Mouse (Mus musculus) ES-Bruce4 (cell line): ENCODE measurements around the gene Gm9508. TPM values are rescaled to one million over a fixed set of nuclear protein-coding genes. Genes with fewer than 3 reads are reported as not detected.
"Not testable (repeated sequence)": the region's sequence is repeated elsewhere in the genome, so short reads cannot be mapped to it uniquely, and the experiment has no call there.

Experiments
- H3K27ac ChIP-seq: 2 replicates; pipeline ENCODE4 v1.5.1; 2012; ENCODE audit warnings: low read length, inconsistent platforms; ENCODE audit not compliant: insufficient read depth
- H3K27me3 ChIP-seq: 2 replicates; pipeline ENCODE4 v1.6.1; 2012; ENCODE audit warnings: mild to moderate bottlenecking, low read length, inconsistent platforms; ENCODE audit not compliant: control insufficient read depth, poor library complexity, insufficient read depth, severe bottlenecking
- H3K36me3 ChIP-seq: 2 replicates; pipeline ENCODE4 v1.6.1; 2012; ENCODE audit warnings: inconsistent platforms, mild to moderate bottlenecking, low read length, moderate library complexity; ENCODE audit not compliant: control insufficient read depth, poor library complexity, insufficient read depth, severe bottlenecking
- H3K4me1 ChIP-seq: one replicate; pipeline ENCODE4 v1.8.1; 2011; ENCODE audit warnings: low read length; ENCODE audit not compliant: control insufficient read depth, insufficient read depth
- H3K4me3 ChIP-seq: 2 replicates; pipeline ENCODE4 v1.5.1; 2011; ENCODE audit warnings: low read depth, mild to moderate bottlenecking, low read length
- H3K9ac ChIP-seq: 2 replicates; pipeline ENCODE4 v1.6.1; 2012; ENCODE audit warnings: low read depth, mild to moderate bottlenecking, inconsistent platforms; ENCODE audit not compliant: poor library complexity, severe bottlenecking
- H3K9me3 ChIP-seq: replicated peaks from 2 replicates; pipeline ENCODE4 v1.6.1; 2012; ENCODE audit warnings: mild to moderate bottlenecking, low read length, inconsistent platforms; ENCODE audit not compliant: control insufficient read depth, poor library complexity, insufficient read depth, severe bottlenecking
- CTCF ChIP-seq: IDR thresholded peaks from one replicate; pipeline ENCODE4 v1.8.1; 2011; ENCODE audit warnings: low read depth, low read length
- EP300 ChIP-seq: IDR thresholded peaks from 2 replicates; pipeline ENCODE4 v1.6.1; 2011; ENCODE audit warnings: low read depth, low read length; ENCODE audit not compliant: insufficient read depth
- POLR2A ChIP-seq: IDR thresholded peaks from one replicate; pipeline ENCODE4 v1.8.1; 2011; ENCODE audit warnings: low read length; ENCODE audit not compliant: insufficient read depth
- polyA plus RNA-seq: library from polyadenylated mRNA; stranded (reverse); fragments of >200 nt; gene quantifications from 2 replicates; pipeline ENCODE4 v1.2.4, GENCODE M21; 2011; ENCODE audit warnings: low read depth; ENCODE audit not compliant: missing spikeins, insufficient read depth, insufficient read length

The Gm9508 gene
- not detected in 2 replicates for polyA plus RNA-seq

DNA sequence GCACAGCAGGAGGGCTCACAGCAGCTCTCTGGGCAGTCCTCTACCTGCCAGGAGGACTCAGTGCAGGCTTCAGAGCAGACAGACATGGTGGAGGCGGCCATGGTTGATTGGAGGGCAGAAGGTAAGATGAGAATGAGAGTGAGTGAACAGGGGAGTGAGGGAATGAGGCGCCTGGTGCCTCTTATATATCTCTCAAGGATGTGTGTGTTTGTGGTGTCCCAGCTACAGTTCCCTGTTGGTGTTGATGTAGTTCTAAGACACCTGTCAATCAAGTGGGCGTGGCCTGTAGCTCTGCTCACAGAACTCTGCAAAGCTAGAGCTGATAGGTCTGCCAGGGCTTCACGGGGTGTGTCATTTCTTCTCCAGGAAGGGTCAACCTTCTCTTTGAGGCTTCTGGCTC is at the start of gene Gm9508:
TSS of gene Gm9508 (minus strand) at position 101 of the 400 bp plus-strand sequence.
- H3K36me3 ChIP-seq = no peaks in the 10 kb centered on the region
- no peak for TF ChIP-seq POLR2A
- no peak for TF ChIP-seq CTCF
- no peak for TF ChIP-seq EP300
- H3K4me1 ChIP-seq = no peaks in the 10 kb centered on the region
- H3K27ac ChIP-seq = no peak within 1 kb of the TSS
- no peak within 1 kb of the TSS for H3K4me3 ChIP-seq
- H3K27me3 ChIP-seq = no peaks in the 10 kb centered on the region
- H3K9ac ChIP-seq = no peak within 1 kb of the TSS
- no peaks in the 10 kb centered on the region for H3K9me3 ChIP-seq

DNA sequence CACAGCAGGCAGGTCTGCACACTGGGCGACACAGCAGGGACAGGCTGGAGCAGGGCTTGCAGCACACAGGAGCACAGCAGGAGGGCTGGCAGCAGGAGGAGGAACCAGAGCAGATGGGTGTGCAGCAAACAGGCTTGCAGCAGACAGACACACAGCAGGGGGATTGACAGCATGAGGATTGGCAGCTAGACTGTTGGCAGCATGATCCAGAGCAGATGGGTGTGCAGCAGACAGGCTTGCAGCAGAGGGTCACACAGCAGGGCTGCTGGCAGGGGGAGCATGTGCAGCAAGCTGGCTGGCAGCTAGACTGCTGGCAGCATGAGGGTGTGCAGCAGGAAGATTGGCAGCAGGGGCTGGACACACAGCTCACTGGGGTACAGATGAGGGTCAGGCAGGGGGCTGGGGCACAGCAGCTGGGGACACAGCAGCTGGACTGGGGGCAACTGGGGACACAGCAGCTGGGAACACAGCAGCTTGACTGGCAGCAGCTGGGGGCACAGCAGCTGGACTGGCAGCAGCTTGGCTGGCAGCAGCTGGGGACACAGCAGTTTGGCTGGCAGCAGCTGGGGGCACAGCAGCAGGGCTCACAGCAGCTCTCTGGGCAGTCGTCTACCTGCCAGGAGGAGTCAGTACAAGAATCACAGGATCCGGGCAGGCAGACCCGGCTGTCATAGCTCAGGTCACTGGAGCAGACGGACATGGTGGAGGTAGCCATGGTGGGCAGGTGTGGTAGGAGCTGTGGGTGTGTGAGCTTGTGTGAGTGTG is 45.1 kb upstream of the Gm9508 start, which contains the start of gene Gm18596:
TSS of gene Gm18596 (minus strand) at position 715 of the 765 bp plus-strand sequence.
- not testable (repeated sequence) for H3K9ac ChIP-seq, H3K9me3 ChIP-seq, H3K27ac ChIP-seq, H3K4me3 ChIP-seq, H3K27me3 ChIP-seq, H3K36me3 ChIP-seq, H3K4me1 ChIP-seq

- Histone ChIP-seq H3K9me3 (no peaks in the 10 kb centered on the region), H3K4me1 (no peaks in the 10 kb centered on the region), H3K36me3 (no peaks in the 10 kb centered on the region), H3K27me3 (no peaks in the 10 kb centered on the region), H3K4me3 (no peak overlapping the region), H3K27ac (no peak overlapping the region), H3K9ac (no peak overlapping the region)
- TF ChIP-seq CTCF = no peak
- TF ChIP-seq POLR2A = no peak
- no peak for TF ChIP-seq EP300
These were observed 41.9 kb upstream of the Gm9508 start for GRCm38 (mm10) chr10:77738929-77739328.

GRCm38 (mm10) chr10:77735928-77736327 is 38.9 kb upstream of the Gm9508 start:
- Histone ChIP-seq H3K27ac (no peak overlapping the region), H3K4me1 (no peaks in the 10 kb centered on the region), H3K36me3 (no peaks in the 10 kb centered on the region), H3K27me3 (no peaks in the 10 kb centered on the region), H3K4me3 (no peak overlapping the region), H3K9me3 (no peaks in the 10 kb centered on the region), H3K9ac (no peak overlapping the region)
- TF ChIP-seq CTCF (no peak), POLR2A (no peak), EP300 (no peak)

GRCm38 (mm10) chr10:77729241-77729640 is 32.2 kb upstream of the Gm9508 start:
- Histone ChIP-seq H3K9me3 (no peaks in the 10 kb centered on the region), H3K9ac (no peak overlapping the region)
- no peak for TF ChIP-seq EP300
- no peak for TF ChIP-seq POLR2A
- TF ChIP-seq CTCF = peak; percentile 93

DNA sequence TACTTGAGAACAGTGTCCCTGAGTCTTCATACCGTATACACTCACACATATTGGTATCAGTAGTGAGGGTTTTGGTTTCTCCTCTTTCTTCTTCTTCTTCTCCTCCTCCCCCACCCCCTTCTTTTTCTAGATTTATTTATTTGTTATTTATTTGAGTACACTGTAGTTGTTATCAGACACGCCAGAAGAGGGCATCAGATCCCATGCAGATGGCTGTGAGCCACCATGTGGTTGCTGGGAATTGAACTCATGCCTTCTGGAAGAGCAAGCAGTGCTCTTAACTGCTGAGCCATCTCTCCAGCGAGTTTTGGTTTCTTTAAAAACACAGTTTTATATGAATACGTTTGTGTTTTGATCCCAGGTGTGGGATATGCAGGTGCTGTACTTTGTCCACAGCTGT is 31.2 kb upstream of the Gm9508 start:
- Histone ChIP-seq H3K27ac (no peak overlapping the region), H3K4me1 (no peaks in the 10 kb centered on the region), H3K36me3 (no peaks in the 10 kb centered on the region), H3K4me3 (no peak overlapping the region), H3K9me3 (no peaks in the 10 kb centered on the region), H3K27me3 (no peaks in the 10 kb centered on the region), H3K9ac (no peak overlapping the region)
- TF ChIP-seq EP300 (no peak), CTCF (peak; percentile 34)

More at GRCm38 (mm10) chr10:77729241-77729640, 32.2 kb upstream of the Gm9508 start:
- Histone ChIP-seq H3K27me3 (no peaks in the 10 kb centered on the region), H3K4me1 (no peaks in the 10 kb centered on the region), H3K36me3 (no peaks in the 10 kb centered on the region), H3K4me3 (no peak overlapping the region), H3K27ac (no peak overlapping the region)
